Mouse (Mus musculus): ENCODE results near the gene Bdkrb2. TPM values are rescaled to one million over a fixed set of nuclear protein-coding genes. Genes with fewer than 3 reads are reported as not detected.

The Bdkrb2 gene
- polyA plus RNA-seq, 1 experiment from 2014 or later: 1.6 TPM

GRCm38 (mm10) chr12:105601586-105601985 lies 38.6 kb downstream of the Bdkrb2 start:
- Histone ChIP-seq H3K4me3 (no peak overlapping the region), H3K27ac (no peak overlapping the region), H3K4me1 (peaks cover 7% of the 10 kb centered on the region), H3K27me3 (0 out of 2 replicates have a peak, but pooled peaks cover 3% of the 10 kb centered on the region), H3K9me3 (replicated peaks) (no peaks in the 10 kb centered on the region), H3K4me2 (replicated peaks) (no peak overlapping the region), H3K9ac (no peak overlapping the region), H3K36me3 (no peaks in the 10 kb centered on the region)
- 65% methylated on average over 6 of the region's 6 CpGs for WGBS
- no peak for ATAC-seq (ENCODE audit: low FRiP score)

- WGBS: 82% methylated on average over 11 of the region's 11 CpGs
- Histone ChIP-seq H3K27ac (no peak within 1 kb of the TSS), H3K36me3 (no peaks in the 10 kb centered on the region), H3K4me1 (peaks cover 7% of the 10 kb centered on the region), H3K4me2 (replicated peaks) (no peak within 1 kb of the TSS), H3K9me3 (replicated peaks) (no peaks in the 10 kb centered on the region), H3K27me3 (0 out of 2 replicates have a peak, but pooled peaks cover 3% of the 10 kb centered on the region), H3K4me3 (no peak within 1 kb of the TSS), H3K9ac (no peak within 1 kb of the TSS)
- no peak for ATAC-seq (ENCODE audit: low FRiP score)
Observed at GRCm38 (mm10) chr12:105602581-105603210, 39.7 kb downstream of the Bdkrb2 start, which contains the start of gene Bdkrb1. Gene Bdkrb1 (plus strand): TSS chr12:105603085.

GRCm38 (mm10) chr12:105603904-105604303 lies 40.9 kb downstream of the Bdkrb2 start:
- H3K36me3 ChIP-seq: no peaks in the 10 kb centered on the region
- no peak for ATAC-seq (ENCODE audit: low FRiP score)
- no peak overlapping the region for H3K27ac ChIP-seq
- 0 out of 2 replicates have a peak, but pooled peaks cover 3% of the 10 kb centered on the region for H3K27me3 ChIP-seq
- H3K4me2 ChIP-seq (replicated peaks): no peak overlapping the region
- no peak overlapping the region for H3K9ac ChIP-seq
- no peaks in the 10 kb centered on the region for H3K9me3 ChIP-seq (replicated peaks)
- no peak overlapping the region for H3K4me3 ChIP-seq
- 93% methylated on average over 11 of the region's 11 CpGs for WGBS
- H3K4me1 ChIP-seq: peaks cover 6% of the 10 kb centered on the region

GRCm38 (mm10) chr12:105605212-105605611 lies 42.2 kb downstream of the Bdkrb2 start:
- H3K4me3 ChIP-seq: no peak overlapping the region
- no peak overlapping the region for H3K27ac ChIP-seq
- H3K27me3 ChIP-seq: 0 out of 2 replicates have a peak, but pooled peaks cover 3% of the 10 kb centered on the region
- H3K9me3 ChIP-seq (replicated peaks): no peaks in the 10 kb centered on the region
- H3K9ac ChIP-seq: no peak overlapping the region
- 16% methylated on average over 8 of the region's 8 CpGs for WGBS
- H3K36me3 ChIP-seq: no peaks in the 10 kb centered on the region
- no peak overlapping the region for H3K4me2 ChIP-seq (replicated peaks)
- H3K4me1 ChIP-seq: no peaks in the 10 kb centered on the region; the same call in 1 of the 2 replicates
- ATAC-seq (ENCODE audit: low FRiP score): no peak

- H3K36me3 ChIP-seq: no peaks in the 10 kb centered on the region
- no peak overlapping the region for H3K4me3 ChIP-seq
- no peak overlapping the region for H3K4me2 ChIP-seq (replicated peaks)
- 86% methylated on average over 4 of the region's 4 CpGs for WGBS
- 0 out of 2 replicates have a peak, but pooled peaks cover 3% of the 10 kb centered on the region for H3K27me3 ChIP-seq
- 0 out of 2 replicates have a peak, but pooled peaks cover under 1% of the 10 kb centered on the region for H3K4me1 ChIP-seq
- no peak overlapping the region for H3K27ac ChIP-seq
- H3K9me3 ChIP-seq (replicated peaks): no peaks in the 10 kb centered on the region
- ATAC-seq (ENCODE audit: low FRiP score): no peak
- H3K9ac ChIP-seq: no peak overlapping the region
Observed at GRCm38 (mm10) chr12:105606881-105607280, 43.9 kb downstream of the Bdkrb2 start.

DNA sequence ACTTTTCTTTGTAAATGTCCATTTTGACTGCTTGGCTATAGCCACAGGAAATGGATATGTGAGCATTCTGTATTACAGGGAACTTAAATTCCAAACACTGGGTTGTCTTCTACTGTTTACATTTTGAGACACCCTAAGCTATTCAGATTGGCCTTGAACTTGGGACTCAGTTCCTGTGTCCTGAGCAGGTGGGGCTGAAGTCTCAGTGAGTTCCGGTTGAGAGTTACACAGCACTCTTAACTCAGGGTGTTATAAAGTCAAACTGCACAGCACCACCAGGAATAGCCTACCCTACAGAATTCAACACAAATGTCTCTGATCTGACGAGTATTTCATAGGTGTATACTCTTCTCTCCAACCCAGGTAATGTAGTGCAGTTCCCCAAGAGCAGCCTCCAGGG lies 48.0 kb downstream of the Bdkrb2 start:
- no peak overlapping the region for H3K27ac ChIP-seq
- H3K4me3 ChIP-seq: no peak overlapping the region
- H3K27me3 ChIP-seq: no peaks in the 10 kb centered on the region
- H3K4me2 ChIP-seq (replicated peaks): no peak overlapping the region
- ATAC-seq (ENCODE audit: low FRiP score): no peak
- no peak overlapping the region for H3K9ac ChIP-seq
- peaks cover 11% of the 10 kb centered on the region for H3K36me3 ChIP-seq
- 93% methylated on average over 2 of the region's 2 CpGs for WGBS
- 0 out of 2 replicates have a peak, but pooled peaks cover 2% of the 10 kb centered on the region for H3K4me1 ChIP-seq
- no peaks in the 10 kb centered on the region for H3K9me3 ChIP-seq (replicated peaks)

DNA sequence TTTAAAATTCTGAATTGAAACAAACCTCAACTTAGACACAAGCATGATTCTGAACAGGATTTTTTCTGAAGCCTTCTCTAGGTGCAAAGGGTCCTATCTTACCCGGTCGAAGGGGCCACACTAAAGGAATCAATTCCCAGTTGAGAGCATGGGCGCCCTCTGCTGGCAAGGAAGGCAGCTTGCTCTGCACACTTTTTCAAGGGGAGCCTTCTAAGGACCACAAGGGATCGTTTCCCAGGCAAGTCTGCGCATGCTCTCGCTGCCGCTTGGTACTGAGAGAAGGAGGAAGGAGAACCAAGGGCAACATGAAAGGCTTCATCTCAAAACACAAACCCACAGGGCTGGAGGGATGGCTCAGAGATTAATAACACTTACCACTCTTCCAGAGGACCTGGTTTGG lies 48.7 kb downstream of the Bdkrb2 start:
- Histone ChIP-seq H3K4me1 (0 out of 2 replicates have a peak, but pooled peaks cover 2% of the 10 kb centered on the region), H3K27ac (no peak overlapping the region), H3K9me3 (replicated peaks) (no peaks in the 10 kb centered on the region), H3K4me3 (no peak overlapping the region), H3K9ac (no peak overlapping the region), H3K4me2 (replicated peaks) (no peak overlapping the region), H3K36me3 (peaks cover 18% of the 10 kb centered on the region), H3K27me3 (no peaks in the 10 kb centered on the region)
- ATAC-seq (ENCODE audit: low FRiP score): 0 out of 2 replicates have a peak, but pooled peaks have one; percentile 13
- 20% methylated on average over 7 of the region's 7 CpGs for WGBS

DNA sequence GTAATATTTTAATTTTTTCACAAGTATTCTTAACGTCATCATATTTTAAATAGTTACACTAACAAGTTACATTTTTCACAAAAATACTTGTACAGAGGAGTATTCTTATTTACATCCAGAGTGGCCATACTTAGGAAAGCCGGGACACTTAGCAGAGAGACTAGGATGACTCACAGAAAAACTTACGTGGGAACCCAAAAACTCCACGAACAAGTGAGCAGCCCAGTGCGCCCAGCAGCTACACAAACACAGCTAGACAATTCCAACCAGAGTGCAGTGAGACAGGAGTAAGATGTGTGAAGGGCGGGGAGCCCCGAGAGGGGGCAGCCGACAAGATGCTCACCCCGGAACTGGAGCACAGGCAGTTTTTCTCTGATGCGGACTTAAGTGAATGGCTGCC lies 50.5 kb downstream of the Bdkrb2 start:
- ATAC-seq (ENCODE audit: low FRiP score): no peak
- Histone ChIP-seq H3K9ac (no peak overlapping the region), H3K9me3 (replicated peaks) (no peaks in the 10 kb centered on the region), H3K4me1 (0 out of 2 replicates have a peak, but pooled peaks cover 2% of the 10 kb centered on the region), H3K27ac (no peak overlapping the region), H3K27me3 (no peaks in the 10 kb centered on the region), H3K4me2 (replicated peaks) (no peak overlapping the region), H3K36me3 (peaks cover 36% of the 10 kb centered on the region), H3K4me3 (no peak overlapping the region)
- WGBS: 92% methylated on average over 10 of the region's 10 CpGs

DNA sequence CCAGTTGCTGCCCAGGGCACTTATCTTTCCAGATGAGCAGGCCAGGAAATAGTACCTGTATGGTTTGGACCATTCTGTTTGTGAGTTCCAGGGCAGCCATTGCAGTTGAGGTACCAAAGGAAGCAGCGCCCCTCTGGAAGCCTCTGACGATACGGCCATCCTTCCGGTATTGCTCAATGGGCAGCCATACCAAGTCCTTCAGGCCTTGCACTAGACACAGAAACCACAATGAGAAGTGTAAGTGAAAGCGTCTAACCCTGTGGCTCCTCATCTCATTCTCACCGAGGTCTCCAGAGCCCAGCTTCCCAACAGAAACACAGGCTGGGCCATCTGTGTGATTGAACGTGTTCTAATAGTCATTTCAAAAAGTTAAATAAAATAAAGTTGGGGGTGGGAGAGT lies 59.0 kb downstream of the Bdkrb2 start:
- Histone ChIP-seq H3K4me3 (no peak overlapping the region), H3K9me3 (replicated peaks) (no peaks in the 10 kb centered on the region), H3K4me1 (no peaks in the 10 kb centered on the region), H3K4me2 (replicated peaks) (no peak overlapping the region), H3K27me3 (no peaks in the 10 kb centered on the region), H3K27ac (no peak overlapping the region), H3K9ac (no peak overlapping the region), H3K36me3 (peaks cover 79% of the 10 kb centered on the region)
- 96% methylated on average over 7 of the region's 7 CpGs for WGBS
- no peak for ATAC-seq (ENCODE audit: low FRiP score)

DNA sequence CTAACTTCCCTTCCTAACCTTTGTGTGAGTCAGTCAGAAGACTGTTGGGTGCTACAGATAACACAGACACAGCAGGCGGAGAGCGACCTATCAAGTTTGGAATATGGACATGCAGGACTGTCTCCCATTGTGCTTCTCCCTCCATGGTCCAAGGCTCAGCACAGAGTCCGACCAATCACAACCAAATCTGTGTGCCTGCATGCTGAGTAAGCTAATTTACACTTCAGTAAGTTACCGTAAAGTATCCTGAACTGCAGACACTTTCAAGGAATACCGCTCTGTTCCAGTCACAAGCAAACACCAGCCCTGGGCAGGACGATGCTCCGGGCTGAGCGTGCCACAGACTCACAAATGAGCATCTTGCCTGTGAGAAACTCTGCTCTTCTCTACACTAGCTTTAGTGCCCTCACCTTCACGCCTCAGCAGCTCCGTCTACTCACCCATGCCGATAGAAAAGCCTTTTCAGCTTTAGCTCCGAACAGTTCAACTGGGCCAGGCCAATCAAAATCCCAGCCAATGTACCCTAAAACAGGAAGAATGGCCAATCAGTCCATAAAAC lies 60.0 kb downstream of the Bdkrb2 start:
- H3K9me3 ChIP-seq (replicated peaks): no peaks in the 10 kb centered on the region
- H3K4me3 ChIP-seq: no peak overlapping the region
- ATAC-seq (ENCODE audit: low FRiP score): no peak
- H3K4me2 ChIP-seq (replicated peaks): no peak overlapping the region
- WGBS: 67% methylated on average over 12 of the region's 12 CpGs
- no peaks in the 10 kb centered on the region for H3K4me1 ChIP-seq
- no peak overlapping the region for H3K27ac ChIP-seq
- peaks cover 75% of the 10 kb centered on the region for H3K36me3 ChIP-seq
- no peaks in the 10 kb centered on the region for H3K27me3 ChIP-seq
- H3K9ac ChIP-seq: no peak overlapping the region

GRCm38 (mm10) chr12:105625798-105626197 lies 62.8 kb downstream of the Bdkrb2 start:
- Histone ChIP-seq H3K4me3 (no peak overlapping the region), H3K4me1 (no peaks in the 10 kb centered on the region), H3K27me3 (no peaks in the 10 kb centered on the region), H3K4me2 (replicated peaks) (no peak overlapping the region), H3K27ac (no peak overlapping the region), H3K36me3 (peaks cover 61% of the 10 kb centered on the region), H3K9me3 (replicated peaks) (no peaks in the 10 kb centered on the region), H3K9ac (no peak overlapping the region)
- no peak for ATAC-seq (ENCODE audit: low FRiP score)
- 69% methylated on average over 7 of the region's 7 CpGs for WGBS

GRCm38 (mm10) chr12:105634374-105635067 lies 71.5 kb downstream of the Bdkrb2 start:
- no peak overlapping the region for H3K4me3 ChIP-seq
- H3K36me3 ChIP-seq: peaks cover 64% of the 10 kb centered on the region
- H3K4me2 ChIP-seq (replicated peaks): no peak overlapping the region
- no peak for ATAC-seq (ENCODE audit: low FRiP score)
- no peaks in the 10 kb centered on the region for H3K9me3 ChIP-seq (replicated peaks)
- no peak overlapping the region for H3K27ac ChIP-seq
- no peaks in the 10 kb centered on the region for H3K27me3 ChIP-seq
- no peaks in the 10 kb centered on the region for H3K4me1 ChIP-seq
- H3K9ac ChIP-seq: no peak overlapping the region
- WGBS: 93% methylated on average over 13 of the region's 13 CpGs

Measured in hindbrain, embryonic 12.5 days (tissue).